Mouse (Mus musculus): ENCODE results near the gene Mllt10.

Mllt10 gene

DNA sequence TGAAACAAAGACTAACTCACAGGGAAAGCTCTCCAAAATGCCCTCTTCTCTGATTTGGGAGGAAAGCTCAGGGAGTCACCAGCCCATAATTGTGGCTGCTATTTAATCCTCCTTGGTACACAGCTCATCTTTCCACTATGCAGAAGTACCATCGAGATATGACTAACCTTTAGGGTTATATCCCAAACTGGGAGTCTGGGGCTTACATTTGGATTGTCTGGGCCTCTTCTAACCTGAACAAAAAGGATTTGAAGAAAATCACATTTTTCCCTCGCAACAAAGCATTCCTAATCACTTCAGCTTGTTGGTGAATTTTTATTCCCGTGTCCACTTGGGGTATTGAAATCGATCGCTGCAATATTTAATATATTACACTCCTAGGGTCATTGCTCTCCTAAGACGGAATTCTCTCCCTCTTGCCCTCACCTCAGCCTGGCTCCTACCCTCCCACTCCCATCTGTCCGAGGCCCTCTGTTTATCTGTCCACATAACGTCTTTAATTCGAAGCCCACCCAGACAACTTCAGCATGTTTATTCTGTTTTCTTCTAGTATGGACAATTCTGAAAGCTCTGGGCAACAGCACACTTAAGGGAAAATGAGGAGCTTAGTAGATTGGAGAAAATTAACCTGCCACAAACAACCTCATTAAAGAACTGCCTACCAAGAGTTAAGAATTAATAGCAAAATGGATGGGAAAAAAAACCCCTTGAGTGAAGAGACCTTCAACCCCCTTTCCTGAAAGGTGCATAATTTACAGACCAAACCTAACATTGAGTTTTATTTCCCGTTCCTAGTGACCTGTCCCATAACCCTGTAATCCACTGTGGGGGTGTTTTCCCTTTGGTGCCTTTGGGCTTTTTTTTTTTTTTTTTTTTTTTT, 20.4 kb upstream of the Mllt10 start:
- DNase-seq (ENCODE audit: low spot score) = no peak

DNA sequence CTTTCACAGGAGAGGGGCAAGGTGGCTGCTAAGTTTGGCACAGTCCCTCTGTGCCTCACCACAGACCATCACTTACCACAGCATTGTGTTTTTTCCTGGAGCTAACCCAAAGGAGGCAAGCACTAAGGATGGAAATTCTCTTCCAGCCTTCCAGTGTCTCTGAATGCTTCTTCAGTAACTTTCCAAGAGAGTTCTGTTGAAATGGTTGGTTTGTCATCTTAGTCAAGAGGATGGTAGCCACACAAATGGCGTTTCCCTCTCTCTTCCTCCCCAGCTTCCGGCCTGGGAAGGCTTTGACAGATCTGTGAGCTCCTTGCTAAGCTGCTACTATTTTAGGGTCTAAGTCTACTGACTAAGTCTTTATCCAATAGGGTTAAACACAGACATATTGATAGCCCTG, 17.5 kb upstream of the Mllt10 start, which contains the start of gene A930004D18Rik:
A930004D18Rik (minus strand) TSS at position 247 of the 400 bp plus-strand sequence.
- no peak for DNase-seq (ENCODE audit: low spot score)

DNA sequence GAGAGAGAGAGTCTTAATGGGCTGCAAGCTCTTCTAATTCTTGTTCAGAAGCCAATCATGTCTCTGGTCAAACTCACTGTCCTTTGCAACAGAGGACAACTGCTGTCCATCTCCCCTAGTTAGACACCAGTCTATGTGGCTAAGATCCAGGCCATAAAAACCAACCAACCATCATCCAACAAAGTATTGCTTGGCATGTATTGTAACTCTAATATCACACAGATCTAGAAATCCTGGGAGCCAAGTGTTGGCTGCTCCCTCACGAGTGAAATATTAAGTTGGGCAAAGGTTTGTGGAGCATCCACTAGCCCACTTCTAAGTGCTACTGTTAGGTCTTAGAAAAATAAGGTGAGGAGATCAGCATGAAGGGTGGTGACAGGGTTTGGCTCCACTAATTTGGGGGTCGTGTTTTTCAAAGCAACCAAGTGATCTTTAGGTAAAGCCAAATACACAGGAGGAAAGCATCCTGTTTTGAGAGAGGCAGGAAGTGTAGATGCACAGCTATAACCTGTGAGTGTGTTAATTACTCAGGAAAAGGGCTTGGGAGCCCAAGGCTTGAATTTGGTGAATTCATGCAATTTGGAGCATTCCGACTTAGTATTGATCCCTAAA, 16.8 kb upstream of the Mllt10 start:
- DNase-seq (ENCODE audit: low spot score) = no peak

DNA sequence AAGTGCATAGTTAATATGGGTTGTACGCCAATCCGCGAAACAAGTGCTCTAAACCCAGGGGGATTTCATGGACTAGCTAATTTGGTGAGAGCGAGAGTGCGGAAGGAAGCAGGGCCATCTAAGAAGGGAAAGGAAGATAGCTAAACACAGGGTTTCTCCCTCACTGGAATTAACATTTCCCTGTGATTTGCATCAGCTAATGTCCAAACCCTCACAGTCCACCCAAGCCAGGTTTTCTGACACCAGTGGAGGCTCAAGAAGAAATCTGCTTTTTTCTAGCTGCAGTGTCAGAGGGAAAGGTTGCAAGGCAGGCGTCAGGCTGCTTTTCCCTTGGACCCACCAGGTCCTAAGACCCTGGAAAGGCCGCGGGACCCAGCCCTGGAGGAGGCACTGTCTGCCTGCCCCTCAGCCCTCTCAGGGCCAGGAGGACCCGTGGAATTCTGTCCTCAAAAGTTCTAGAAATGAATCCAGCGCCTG, 16.1 kb upstream of the Mllt10 start:
- DNase-seq (ENCODE audit: low spot score) = no peak

DNA sequence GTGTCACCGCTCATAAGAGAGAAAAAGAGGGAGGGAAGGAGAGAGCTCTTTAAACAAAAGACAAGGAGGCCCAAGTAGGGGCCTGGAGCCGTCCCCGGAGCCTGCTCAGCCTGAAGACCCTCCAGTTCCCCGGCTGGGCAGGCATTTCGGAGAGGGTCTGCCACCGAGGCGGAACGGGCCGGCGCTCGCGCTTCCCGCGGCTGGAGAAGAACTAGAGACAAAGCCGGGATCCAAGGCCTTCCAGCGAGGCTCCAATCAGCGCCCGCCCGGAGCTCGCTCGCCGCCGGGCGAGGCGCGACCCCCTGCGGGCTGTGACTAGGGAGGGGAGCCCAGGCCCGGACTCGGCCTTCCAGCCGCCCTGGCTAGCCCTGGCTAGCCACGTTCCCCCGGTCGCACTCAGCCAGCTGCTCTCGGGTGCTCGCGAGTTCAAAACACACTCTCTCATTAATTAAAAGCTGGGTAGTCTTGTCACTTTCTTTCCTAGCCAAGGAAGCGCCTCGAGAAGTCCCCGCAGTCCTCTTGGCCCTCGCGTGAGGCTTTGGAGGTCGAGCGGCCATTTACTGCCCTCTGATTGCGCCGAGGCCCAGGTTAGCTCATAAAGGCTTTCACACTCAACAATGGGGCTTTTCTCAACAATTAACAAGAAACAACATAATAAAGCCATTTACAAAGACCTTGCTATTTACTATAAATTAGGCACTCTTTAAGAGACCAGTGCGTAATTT, 15.3 kb upstream of the Mllt10 start:
- DNase-seq (ENCODE audit: low spot score) = no peak

DNA sequence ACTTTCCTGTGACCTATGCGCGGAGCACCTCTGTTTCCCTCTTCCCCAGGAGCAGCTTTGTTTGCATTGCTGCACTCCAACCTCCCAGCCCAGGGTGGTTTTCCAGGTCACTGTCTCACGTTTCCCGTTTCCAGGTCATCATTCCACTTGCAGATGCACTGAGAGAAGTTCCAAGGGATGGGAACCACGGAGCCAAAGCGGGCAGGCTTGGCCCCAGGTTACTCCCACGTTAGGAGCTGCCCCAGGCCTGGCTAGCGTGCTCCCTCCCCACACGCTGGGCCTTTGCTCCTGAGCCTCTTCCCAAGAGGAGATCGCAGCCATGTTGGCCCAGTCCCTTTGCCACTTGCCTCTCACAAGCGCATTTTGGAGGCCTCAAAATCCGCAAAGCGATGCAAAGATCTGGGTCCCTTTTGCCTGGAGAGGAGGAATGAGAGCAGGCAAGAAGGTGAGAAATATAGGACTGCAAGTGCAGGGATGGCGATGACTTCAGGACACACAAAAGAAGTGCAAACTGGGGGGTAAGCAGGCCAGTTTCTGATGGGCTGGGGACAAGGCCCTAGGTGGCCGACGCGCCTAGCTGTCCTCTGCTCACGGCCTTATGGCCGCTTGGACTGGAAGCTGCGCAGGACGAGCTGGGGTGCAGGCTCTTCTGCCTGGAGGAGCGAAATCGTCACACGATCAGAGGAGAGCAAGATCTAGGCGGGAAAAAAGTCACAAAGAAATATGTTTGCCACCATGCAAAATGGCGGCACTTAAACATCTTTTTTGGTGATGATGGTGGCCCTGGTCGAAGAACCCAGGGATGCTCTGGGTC, 14.5 kb upstream of the Mllt10 start:
- DNase-seq (ENCODE audit: low spot score) = no peak

DNA sequence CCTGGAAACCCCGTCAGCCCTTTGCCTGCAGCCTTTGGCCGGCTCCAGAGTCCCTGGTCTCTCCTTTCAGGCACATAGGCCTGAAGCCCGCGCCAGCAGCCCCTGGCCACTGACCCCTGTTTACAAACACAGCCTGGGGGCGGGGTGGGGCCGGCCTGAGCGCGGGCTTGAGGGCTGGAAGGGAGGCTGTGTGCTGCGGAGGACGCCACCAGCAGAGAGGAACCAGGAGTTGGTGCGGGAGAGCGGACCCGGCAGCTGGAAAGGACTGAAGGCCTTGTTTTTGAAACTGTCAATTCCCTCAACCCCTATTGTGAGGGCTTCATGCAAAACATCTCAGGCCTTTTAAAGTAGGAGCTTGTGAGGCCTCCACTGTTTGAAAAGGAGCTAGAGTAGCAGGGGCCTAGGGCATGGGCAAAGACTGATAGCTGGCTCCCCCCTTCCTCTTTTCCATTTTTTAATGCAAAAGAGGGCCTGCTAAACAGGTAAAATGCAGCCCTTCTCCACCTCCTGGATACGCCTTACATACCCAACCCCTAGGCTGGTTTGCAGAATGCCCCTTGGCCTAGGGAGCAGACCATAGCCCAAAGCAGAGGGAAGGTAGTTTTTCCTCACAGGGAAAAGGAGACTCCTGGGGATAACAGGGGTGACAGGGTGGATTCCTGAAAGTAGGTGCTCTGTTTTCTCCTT, 13.7 kb upstream of the Mllt10 start:
- no peak for DNase-seq (ENCODE audit: low spot score)

DNA sequence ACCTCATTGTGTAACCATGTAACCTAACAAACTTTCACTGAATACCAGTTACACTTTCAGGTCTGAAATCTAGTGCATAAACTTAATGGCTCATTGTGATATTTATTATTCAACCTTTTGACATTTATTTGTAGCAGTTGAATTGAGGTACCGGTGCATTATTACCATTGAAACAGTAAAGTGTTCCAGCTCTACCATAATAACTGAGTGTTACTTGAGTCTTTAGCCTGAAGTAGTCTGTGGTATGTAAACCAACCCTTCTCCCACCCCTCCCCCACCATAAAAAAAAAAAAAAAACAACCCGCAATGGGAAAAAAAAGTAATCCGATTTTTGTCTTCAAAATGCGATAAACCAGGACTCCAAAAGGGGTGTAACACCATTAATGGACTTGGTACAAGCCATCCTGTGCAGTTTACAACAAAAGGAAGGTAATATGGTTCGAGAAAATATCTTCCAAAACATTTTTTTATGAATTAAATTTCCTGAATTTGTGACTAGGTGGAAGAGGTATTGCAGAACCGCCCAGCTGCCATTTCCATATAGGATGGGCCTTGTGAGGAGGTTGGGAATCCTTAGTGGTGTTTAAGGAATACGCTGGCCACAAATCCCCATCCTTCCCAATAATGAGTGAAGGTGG, 9.8 kb upstream of the Mllt10 start:
- no peak for DNase-seq (ENCODE audit: low spot score)

DNA sequence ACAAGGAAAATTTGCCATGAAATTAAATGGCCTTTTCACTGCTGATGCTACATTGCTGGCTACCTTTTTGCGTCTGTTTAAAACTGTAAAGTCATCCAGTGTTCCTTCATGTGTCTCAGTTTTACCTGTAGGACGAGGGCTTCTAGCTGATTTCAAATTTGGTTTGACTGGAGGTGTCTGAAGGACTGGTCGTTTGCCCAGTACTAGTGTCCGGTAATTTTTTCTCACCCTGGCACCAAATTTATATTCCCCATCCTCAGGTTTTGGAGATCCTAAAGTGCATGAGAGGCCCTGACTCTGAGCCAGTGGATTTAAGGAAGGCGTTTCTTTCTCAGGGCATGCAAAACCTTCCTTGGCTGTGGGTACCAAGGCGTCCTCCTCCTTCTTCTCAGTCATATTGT, 9.3 kb upstream of the Mllt10 start:
- no peak for DNase-seq (ENCODE audit: low spot score)

DNA sequence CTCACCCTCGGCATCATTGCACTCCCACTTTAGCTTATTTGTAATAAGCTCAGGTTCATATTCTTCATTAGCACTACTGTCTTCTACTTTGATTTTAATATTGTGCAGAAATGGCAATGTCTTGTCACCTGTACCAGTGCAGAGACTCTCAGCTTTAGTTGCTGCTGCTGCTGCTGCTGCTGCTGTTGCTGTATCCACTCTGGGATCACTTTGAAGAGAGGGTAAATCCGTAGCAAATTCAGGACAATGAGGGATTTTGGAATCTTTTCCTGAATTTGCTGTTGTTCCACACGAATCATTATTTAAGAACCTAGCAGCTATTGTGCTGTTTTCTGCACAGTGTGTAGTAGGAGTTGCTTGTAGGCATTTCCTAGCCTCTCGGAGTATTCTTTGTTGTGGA, 8.9 kb upstream of the Mllt10 start:
- DNase-seq (ENCODE audit: low spot score) = no peak

DNA sequence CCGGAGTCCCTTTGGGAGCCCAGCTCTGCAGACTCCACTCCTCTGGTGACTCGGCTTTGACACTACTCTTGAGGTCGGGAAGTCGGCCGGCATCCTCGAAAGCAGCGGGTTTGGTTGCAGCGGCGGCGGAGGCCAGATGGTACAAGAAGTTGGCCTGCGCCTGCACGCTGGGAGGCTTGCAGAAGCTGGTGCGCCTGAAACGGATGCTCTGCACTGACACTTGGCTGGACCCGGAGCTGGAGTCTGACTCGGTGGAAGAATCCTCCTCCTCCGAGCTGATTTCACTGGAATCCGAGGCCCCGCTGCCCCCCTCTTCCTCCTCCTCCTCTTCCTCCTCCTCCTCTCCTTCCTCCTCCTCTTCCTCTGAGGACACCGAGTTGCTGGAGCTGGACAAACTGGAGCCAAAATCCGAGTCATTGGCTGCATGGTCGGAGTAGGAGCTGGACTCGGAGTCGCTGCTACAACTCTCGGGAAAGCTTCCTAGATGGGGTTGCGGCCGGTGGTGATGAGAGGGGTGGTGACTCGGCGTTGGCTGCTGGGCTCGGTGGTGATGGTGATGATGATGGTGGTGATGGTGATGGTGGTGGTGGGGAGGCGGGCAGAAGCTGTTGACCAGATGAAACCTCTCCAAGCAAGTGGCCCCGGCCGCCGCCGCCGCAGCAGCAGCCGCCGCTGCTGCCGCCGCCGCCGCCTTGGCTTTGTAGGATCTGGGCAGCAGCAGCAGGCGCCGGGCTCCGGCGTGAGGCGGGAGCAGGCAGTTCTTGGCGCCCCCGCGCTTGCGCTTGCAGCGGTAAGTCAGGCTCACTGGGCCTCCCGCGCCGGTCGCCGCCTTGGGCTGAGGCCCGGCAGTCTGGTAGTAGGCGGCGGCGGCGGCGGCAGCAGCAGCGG, 8.0 kb upstream of the Mllt10 start:
- no peak for DNase-seq (ENCODE audit: low spot score)

DNA sequence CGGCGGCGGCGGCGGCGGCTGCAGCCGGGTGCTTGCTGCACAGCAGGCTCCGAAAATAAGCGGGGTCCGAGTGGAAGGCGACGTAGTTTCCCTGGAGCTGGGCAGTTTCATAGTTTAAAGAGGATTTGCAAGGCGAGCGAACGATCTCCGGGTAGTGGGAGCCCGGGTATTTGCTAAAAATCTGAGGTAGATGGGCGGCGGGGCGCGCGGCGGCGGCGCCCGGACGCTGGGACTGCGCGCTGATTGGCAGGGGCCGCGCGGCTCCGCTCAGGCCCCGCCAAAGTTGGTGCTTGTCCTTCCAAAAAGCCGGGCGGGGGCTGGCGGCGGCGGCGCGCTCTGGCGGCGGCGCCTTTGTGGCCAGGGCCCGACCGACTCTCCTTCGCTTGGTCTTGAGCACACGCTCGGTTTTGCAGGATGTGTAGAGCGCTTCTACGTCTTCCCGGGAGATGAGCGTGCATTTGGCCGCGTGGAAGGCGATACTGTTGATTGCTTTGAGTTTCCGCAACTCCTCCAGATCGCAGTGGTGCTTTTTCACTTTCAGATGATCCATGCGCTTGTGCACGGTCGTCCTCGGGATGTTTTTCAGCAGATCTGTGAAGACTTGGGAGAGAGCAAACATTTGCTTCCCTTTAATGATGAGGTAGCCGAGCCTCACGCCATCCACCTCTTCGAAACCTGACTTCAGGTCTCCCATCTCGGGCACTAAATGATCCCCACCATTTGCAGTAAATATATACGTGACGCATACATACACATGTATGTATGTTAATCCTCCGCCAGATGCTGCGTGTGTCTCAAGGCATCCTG, 7.2 kb upstream of the Mllt10 start:
- DNase-seq (ENCODE audit: low spot score) = no peak

DNA sequence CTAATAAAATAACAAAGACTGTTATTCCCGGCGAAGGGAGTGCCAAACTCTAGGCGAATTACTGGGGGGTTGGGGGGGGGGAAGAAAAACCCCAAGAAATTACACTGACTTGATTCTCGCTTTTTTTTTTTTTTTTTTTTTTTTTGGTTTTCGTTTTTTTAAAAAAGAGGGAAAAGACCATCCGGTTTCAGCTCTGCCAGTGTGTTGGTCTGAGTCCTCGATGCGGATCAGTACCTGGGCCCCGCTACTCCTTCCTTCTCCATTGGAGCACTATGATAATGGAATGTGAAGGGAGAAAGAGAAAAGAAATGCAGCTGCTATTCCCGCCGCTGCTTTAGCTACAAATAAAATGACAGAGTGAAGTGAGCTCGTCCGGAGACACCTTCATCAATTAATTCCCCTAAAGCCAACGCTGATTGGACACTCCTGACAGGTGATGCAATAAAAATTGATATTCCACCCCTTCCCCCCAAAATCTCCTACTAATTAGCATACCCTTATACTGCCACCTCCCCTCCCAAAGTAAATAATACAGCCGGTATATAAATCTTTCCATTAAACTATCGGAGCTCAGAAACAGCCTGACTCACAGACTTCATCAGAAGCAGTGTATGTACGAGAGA, 6.5 kb upstream of the Mllt10 start, which contains the start of gene Skida1:
Skida1 (minus strand) TSS at position 599 of the 623 bp plus-strand sequence.
- no peak for DNase-seq (ENCODE audit: low spot score)

DNA sequence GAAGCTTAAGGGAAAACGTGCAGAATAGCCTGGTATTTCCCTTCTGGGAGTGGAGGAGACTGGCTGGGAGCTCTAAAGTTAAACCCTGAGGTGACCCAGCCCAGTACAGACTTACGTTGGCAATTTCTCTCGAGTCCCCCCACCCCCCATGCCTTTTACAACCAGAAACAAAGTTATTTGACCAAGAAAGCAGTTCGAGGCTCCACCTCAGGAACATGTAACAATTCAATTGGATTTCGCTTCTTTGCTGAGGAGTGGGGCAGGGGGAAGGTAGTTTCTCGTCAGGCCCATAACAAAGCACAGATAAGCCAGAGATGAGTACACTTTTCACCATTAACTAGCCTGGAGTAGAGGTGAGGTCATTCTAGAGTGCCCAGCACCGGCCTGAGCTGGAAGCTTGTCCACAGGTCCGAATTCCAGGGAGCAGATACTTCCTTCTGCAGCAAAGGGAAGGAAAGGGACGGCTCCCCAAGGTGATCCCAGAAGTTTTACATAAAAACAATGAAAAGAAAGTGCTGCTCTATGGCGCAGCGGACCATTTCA, 5.7 kb upstream of the Mllt10 start:
- no peak for DNase-seq (ENCODE audit: low spot score)

DNA sequence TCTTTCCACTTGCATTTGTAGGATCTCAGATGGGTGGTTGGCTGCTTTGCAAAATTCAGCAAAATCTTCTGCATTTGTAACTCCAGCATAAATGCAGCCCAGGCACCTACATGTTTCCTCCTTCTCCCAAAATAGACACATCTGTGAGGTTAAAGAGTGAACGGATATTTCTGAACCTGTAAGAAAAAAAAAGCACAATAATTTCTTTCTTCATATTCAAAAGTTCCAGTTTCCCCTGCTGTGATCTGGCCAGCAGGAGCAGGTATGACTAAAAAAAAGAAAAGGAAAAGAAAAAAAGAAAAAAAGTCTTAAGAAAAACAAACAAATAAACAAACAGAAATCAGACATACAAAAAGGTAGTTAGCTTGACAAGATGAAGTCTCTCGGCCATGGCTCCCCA, 5.0 kb upstream of the Mllt10 start:
- DNase-seq (ENCODE audit: low spot score) = no peak

DNA sequence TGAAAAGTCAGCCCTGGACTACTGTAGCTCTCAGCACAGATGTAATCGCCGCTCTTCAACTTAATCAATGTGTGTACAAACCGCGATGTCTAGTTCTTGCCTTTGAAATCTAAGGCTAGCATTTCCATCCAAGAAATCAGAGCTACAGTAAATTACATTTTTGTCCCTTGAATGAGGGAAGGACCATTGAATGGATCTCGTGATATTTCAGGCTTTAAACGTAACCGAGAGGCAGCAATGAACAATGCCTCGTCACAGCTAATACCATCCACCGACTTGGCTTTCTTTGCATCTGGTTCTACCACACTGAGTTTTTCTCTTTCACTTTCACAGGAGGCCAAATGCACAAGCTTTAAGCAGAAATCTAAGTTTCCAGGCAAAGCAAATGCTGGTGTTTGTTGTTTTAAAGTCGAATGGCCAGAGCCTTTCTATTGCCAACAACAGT, 4.5 kb upstream of the Mllt10 start:
- no peak for DNase-seq (ENCODE audit: low spot score)

DNA sequence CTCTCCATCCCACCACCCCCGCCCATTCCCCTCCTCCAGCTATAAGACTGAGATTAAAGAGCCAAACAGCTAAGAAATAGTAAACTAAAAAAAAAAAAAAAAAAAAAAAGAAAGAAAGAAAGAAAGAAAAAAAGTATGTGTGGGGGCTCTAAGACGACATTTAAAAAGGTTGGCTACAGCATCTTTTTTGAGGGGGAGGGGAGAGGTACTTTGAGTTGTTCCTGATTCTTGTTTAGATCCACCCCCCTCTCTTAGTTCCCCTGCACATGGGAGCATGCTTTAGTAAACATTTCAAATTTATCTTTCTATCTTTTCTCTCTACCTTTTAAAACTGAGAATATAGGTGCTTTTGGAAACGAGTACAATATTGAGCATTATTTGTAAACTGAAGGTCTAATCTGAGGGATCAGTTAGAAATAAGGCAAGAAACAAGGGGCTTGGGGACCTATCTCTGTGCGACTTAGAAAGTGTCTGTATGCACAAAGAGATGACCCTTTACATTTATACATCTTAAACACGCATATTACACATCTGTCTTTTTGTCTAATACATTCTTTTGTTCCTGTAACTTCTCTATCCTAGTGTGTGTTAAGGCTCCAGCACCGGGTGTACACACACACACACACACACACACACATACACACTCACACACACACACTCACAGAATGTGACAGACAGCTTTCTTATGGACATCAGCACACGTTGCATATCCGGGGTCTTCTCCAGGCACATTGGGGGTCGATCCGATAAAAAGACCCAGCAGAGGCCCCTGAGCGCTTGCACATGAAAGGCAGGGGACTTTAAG, 3.8 kb upstream of the Mllt10 start:
- DNase-seq (ENCODE audit: low spot score) = no peak
